Mouse (Mus musculus) ovary, postnatal 14 days (tissue): ENCODE results near the gene Samhd1.

Experiments
- DNase-seq: peaks from one replicate; pipeline ENCODE4 v3.0.0; 2022; ENCODE audit warnings: low spot score

Gene Samhd1

GRCm38 (mm10) chr2:157136176-157136575 is 1.1 kb upstream of the Samhd1 start:
- no peak for DNase-seq

GRCm38 (mm10) chr2:157135529-157136120 is 560 bp upstream of the Samhd1 start:
- no peak for DNase-seq

DNA sequence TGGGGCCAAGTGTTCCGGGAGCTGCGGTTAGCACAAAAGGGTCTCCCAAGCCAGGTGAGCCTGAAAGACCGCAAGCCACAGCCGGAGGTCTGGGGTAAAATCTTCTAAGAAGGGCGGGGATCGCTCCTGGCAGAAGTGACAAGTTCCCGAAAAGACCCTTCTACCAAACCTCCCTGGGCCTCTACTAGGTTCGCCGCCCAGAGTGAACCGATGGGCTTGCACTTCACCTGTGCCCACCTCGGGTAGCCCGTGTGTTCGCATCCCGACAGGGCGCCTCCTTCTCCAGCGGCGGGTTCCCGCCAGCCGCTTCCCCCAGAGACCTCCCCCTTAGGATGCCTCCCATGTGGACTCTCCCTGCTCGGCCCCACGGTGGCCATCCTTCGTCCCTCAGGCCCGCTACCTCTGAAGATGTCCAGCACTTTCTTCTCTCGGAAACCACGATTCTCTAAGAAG is 560 bp downstream of the Samhd1 start:
- DNase-seq: peak; percentile 31

DNA sequence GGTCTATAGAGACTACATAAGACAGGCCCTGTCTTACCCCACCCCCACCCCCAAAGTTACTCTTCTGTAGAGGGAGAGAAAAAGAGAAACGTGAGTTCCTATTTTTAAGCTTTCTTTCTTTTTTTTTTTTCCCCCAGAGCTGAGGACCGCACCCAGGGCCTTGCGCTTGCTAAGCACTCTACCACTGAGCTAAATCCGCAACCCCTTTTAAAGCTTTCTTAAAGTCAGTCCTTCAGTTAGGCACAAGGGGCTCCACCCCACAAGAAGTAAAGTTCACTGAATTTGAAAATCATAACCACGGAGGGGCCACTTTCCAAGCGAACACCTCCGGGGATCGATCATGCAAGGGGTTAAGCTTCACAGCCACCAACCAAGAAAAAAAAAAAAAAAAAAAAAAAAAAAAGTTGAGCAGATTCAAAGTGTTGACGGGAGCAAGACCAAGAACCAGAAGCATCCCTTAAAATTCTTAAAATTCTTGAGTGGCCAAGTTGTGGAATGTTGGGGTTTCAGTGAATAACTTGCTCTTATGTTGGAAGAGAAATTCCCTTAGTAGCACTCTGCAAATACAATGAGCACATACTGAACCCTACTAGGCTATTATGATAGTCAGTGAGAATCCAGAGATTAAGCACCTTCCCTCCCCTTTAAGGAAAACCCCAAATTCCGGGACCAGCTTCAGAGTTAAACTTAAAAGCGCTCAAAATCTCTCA is 1.1 kb downstream of the Samhd1 start:
- no peak for DNase-seq

DNA sequence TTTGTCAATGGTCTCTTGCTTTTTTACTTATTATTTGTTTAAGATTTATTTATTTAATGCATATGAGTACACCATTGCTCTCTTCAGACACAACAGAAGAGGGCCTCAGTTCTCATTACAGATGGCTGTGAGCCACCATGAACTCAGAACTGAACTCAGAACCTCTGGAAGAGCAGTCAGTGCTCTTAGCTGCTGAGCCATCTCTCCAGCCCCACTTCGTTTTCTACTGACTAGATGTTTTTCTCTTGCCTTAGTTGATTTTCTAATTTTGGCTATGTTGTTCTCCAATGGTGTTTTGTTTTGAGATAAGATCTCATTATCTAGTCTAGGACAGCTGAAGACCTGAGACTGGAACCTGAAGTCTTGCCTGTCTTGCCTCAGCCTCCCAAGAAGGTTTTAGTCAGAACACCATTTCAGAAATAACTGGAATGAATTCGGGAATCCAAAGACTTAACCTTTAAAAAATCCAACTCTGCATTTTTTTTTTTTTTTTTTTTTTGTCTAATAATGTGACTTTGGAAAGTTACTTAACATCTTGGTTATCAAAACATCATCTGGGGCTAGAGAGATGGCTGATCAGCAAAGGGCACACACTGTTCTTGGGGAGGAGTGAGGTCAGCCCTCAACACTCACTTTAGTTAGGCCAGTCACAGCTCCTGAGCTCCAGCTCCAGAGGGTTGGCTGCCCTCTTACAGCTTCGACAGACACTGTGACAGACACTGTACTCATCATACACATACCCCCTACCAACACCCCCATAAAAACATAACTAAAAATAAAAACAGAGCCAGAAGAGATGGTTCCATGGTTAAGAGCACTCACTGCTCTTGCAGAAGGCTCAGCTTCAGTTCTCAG is 2.2 kb downstream of the Samhd1 start:
- DNase-seq: no peak

- DNase-seq: no peak
These were observed 3.0 kb downstream of the Samhd1 start for GRCm38 (mm10) chr2:157132086-157132485.

DNA sequence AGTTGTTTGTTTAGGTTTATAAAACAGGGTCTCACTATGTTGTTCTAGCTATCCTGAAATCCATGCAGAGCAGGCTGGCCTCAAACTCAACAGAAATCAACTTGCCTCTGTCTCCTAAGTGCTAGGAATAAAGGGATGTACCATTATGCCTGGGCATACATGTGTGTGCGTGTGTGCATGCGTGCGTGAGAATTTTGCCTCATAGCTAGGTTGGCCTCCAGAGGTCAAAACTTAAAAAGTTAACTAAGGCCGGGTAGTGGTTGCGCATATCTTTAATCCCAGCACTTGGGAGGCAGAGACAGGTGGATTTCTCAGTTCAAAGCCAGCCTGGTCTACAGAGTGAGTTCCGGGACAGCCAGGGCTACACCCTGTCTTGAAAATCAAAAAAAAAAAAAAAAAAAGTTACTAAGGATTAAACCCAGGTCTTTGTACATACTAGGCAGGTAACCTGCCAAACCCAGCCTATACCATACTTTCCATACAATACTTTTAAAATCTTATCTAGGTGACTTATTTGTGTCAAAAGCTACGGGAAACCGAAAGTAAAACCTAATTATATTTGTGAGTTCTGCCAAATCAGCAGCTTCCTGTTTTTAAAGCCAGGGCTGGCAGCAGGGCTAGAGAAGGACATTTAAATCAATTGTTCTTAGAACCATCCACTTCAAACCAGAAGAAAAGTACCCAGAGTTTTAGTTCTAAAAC is 4.1 kb downstream of the Samhd1 start:
- no peak for DNase-seq

GRCm38 (mm10) chr2:157129601-157130164 is 5.4 kb downstream of the Samhd1 start:
- DNase-seq: no peak

DNA sequence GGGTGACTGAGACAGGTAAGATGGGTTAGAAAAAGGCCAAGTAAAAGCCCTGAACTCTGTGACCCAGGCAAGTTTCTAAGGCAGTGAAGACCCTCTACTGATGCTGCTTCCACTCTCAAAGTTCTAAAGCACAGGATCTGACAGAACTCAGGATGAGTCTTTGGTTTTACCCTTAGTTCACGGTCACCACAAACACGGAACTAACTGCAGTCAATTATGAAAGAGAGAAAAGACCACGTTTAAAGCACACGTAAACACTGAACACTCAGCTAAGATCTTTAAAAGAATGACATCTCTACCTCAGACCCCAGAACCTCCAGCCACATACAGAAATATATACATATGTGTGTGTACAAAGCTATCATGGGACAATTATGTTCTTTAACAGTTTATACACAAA is 6.0 kb downstream of the Samhd1 start:
- DNase-seq: no peak

DNA sequence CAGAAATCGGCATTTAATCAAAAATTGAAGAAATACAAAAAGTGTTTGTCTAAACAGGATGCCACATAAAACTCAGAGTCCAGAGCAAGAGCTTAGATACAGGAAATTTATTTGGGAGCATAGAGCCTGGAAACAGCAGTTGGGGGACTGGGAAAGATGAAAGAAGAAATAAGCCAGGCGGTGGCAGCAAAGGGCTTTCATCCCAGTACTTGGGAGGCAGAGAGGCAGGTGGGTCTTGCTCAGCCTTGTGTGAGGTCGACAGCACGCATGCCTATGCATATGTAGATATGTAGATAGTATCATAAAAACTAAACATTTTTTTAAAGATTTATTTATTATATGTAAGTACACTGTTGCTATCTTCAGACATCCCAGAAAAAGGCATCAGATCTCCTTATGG is 7.0 kb downstream of the Samhd1 start:
- no peak for DNase-seq

GRCm38 (mm10) chr2:157127370-157127769 is 7.7 kb downstream of the Samhd1 start:
- no peak for DNase-seq

- DNase-seq: no peak
These were observed 9.8 kb downstream of the Samhd1 start for GRCm38 (mm10) chr2:157125246-157125645.

- DNase-seq: no peak
These were observed 13.3 kb downstream of the Samhd1 start for GRCm38 (mm10) chr2:157121766-157122165.

DNA sequence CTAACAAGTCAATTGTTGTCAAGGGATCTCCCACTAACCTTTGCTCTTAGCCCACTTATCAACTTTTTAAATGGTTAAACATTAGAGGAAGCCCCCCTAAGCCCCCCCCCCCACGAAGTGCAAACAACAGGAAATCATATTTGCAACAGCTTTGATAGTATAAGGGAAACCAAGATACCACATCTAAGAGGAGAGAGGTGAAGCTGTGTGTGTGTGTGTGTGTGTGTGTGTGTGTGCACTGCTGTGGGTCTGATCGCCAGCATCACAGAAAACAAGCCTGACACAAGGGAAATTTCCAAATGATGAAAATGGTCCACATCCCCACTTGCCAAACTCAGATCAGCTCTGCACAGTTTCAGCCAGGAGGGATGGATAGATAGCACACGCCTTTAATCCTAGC is 16.0 kb downstream of the Samhd1 start:
- no peak for DNase-seq

GRCm38 (mm10) chr2:157118556-157118955 is 16.5 kb downstream of the Samhd1 start:
- DNase-seq: no peak

- DNase-seq: no peak
These were observed 18.1 kb downstream of the Samhd1 start for GRCm38 (mm10) chr2:157116964-157117363.

DNA sequence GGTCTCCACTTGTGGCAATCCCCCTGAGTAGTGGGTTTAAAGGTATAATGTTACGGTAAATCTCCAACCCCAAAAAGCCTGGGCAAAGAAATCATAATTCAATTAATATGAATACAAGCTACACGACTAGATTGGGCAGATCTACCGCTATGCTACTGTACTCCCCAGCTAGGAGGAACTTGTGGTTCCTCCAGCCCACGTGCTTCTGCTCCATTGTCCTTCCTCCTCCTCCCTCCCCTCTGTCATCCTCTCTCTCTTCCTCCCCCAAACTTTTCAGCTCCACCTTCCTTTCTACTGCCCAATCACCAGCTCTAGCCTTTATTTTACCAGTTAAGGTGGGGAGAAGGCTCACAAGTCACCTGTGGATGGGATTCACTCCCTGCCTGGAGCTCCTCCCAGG is 26.8 kb downstream of the Samhd1 start:
- no peak for DNase-seq

GRCm38 (mm10) chr2:157104454-157104853 is 30.6 kb downstream of the Samhd1 start:
- DNase-seq: no peak

DNA sequence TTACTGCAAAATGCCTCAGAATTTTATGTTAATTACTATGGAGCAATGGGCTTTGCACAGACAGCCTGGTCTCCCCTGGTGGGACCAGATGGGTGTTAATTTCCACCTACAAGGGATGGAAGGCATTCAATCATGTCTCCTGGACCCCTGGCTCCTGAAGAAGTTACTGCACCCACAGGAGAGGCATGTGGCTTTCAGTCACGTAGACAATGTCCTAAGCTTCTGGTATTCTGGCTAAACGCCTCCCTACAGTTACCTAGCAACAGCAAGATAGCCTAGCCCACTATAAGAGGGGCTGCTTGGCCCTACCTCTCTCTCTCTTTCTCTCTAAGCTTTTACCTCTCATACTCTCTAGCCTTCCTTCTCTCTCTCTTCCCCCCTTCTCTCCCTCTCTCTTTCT is 32.8 kb downstream of the Samhd1 start:
- no peak for DNase-seq

DNA sequence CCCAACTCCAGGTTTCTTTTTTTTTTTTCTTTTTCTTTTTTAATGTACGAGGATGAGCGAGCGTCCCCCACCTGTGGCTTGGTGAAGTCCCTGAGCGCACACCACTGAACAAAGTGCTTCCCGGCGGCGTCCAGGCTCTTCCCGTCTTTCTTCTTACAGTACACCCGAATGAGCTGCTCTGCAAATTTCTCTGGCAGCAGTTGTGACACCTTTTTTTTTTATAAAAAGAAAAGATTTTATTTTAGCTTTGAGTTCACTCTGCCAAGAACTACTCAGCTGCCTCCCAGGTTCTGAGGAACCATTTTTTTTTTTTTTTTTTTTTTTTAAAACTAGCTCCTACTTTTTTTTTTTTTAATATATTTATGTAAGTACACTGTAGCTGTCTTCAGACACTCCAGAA is 33.4 kb downstream of the Samhd1 start:
- no peak for DNase-seq

- DNase-seq: no peak
These were observed 34.8 kb downstream of the Samhd1 start for GRCm38 (mm10) chr2:157100319-157100605.
